Mouse (Mus musculus) C2C12 (cell line): ENCODE data around the gene Rbm6. TPM values are rescaled to one million over a fixed set of nuclear protein-coding genes. Genes with fewer than 3 reads are reported as not detected.

Source experiments
- H3K27me3 ChIP-seq: one replicate; pipeline ENCODE4 v1.6.1; 2011; ENCODE audit not compliant: control insufficient read depth, insufficient read depth, insufficient read length
- H3K36me3 ChIP-seq: one replicate; pipeline ENCODE4 v1.6.1; 2011; ENCODE audit not compliant: control insufficient read depth, insufficient read depth
- H3K4me3 ChIP-seq: one replicate; pipeline ENCODE4 v1.5.1; 2011; ENCODE audit warnings: mild to moderate bottlenecking, control low read depth; ENCODE audit not compliant: poor library complexity, insufficient read depth, severe bottlenecking
- H3K79me2 ChIP-seq: one replicate; pipeline ENCODE4 v1.6.1; 2011; ENCODE audit not compliant: control insufficient read depth, insufficient read depth
- H3K79me3 ChIP-seq: one replicate; pipeline ENCODE4 v1.6.1; 2011; ENCODE audit warnings: low read depth, control low read depth
- H3ac ChIP-seq: one replicate; pipeline ENCODE3; 2011; ENCODE audit warnings: low read depth; ENCODE audit not compliant: control insufficient read depth, insufficient read length
- CEBPB ChIP-seq: IDR thresholded peaks from one replicate; pipeline ENCODE4 v1.6.1; 2011; ENCODE audit warnings: low read depth, mild to moderate bottlenecking, control low read depth, moderate library complexity
- CTCF ChIP-seq: IDR thresholded peaks from one replicate; pipeline ENCODE4 v1.5.1; 2011; ENCODE audit not compliant: control insufficient read depth, insufficient read depth, insufficient read length
- FOSL1 ChIP-seq: IDR thresholded peaks from one replicate; pipeline ENCODE4 v1.8.0; 2011; ENCODE audit warnings: mild to moderate bottlenecking, low read length; ENCODE audit not compliant: poor library complexity, insufficient read depth, severe bottlenecking
- MAX ChIP-seq: IDR thresholded peaks from one replicate; pipeline ENCODE4 v1.6.1; 2011; ENCODE audit warnings: mild to moderate bottlenecking, control low read depth
- MYOD1 ChIP-seq: IDR thresholded peaks from one replicate; pipeline ENCODE4 v1.6.1; 2011; ENCODE audit warnings: low read depth; ENCODE audit not compliant: control insufficient read depth, insufficient read length
- MYOG ChIP-seq: IDR thresholded peaks from one replicate; pipeline ENCODE4 v1.6.1; 2011; ENCODE audit not compliant: control insufficient read depth, insufficient read length; ENCODE audit errors: extremely low read depth
- USF1 ChIP-seq: IDR thresholded peaks from one replicate; pipeline ENCODE4 v1.6.1; 2011; ENCODE audit warnings: low read depth, mild to moderate bottlenecking, control low read depth, moderate library complexity
- long read RNA-seq, 2 experiments: library from polyadenylated mRNA; unstranded; transcript quantifications; one replicate each; pipeline ENCODE4 v2.0.0; 2019 to 2020
- polyA plus RNA-seq: library from polyadenylated mRNA; unstranded; fragments of >200 nt; fragmentation: generic; extraction: Trizol; gene quantifications from one replicate; pipeline ENCODE4 v1.2.1, GENCODE M21; 2012; ENCODE audit warnings: missing spikeins

The Rbm6 gene
- 12.9 TPM for polyA plus RNA-seq
- long read RNA-seq, experiment 1, transcript Rbm6-207 (21 exons, 3,716 nt), result major isoform, 8 of 25 reads
- long read RNA-seq, experiment 1, partial matches to known transcripts, result 6 of 25 reads
- long read RNA-seq, experiment 1, other reads (novel, unspliced or antisense), result 9 of 25 reads
- long read RNA-seq, experiment 2, transcript Rbm6-207 (21 exons, 3,716 nt), result major isoform, 111 of 386 reads
- long read RNA-seq, experiment 2, transcript Rbm6-201 (21 exons, 3,999 nt), result minor isoform, 29 of 386 reads
- long read RNA-seq, experiment 2, transcript Rbm6-205 (6 exons, 3,527 nt), result minor isoform, 5 of 386 reads
- long read RNA-seq, experiment 2, partial matches to known transcripts, result 155 of 386 reads
- long read RNA-seq, experiment 2, other reads (novel, unspliced or antisense), result 82 of 386 reads

GRCm38 (mm10) chr9:107873137-107873536 is at the start of gene Rbm6:
Rbm6 (minus strand) TSS chr9:107873237.
- Histone ChIP-seq H3K36me3 (peaks cover 1% of the 10 kb centered on the region), H3ac (peak within 1 kb of the TSS; percentile 91), H3K4me3 (peak within 1 kb of the TSS; percentile 82), H3K79me3 (peaks cover 39% of the 10 kb centered on the region), H3K79me2 (peaks cover 43% of the 10 kb centered on the region), H3K27me3 (no peaks in the 10 kb centered on the region)
- TF ChIP-seq FOSL1 (no peak), MYOG (no peak), USF1 (no peak), MAX (no peak)

GRCm38 (mm10) chr9:107919441-107919840 is 46.4 kb upstream of the Rbm6 start:
- no peak overlapping the region for H3ac ChIP-seq
- H3K4me3 ChIP-seq, result no peak overlapping the region
- TF ChIP-seq MYOD1 (no peak), MYOG (no peak), CTCF (no peak), CEBPB (no peak), FOSL1 (no peak), MAX (no peak), USF1 (no peak)
- no peaks in the 10 kb centered on the region for H3K79me3 ChIP-seq
- no peaks in the 10 kb centered on the region for H3K79me2 ChIP-seq
- H3K36me3 ChIP-seq, result no peaks in the 10 kb centered on the region
- H3K27me3 ChIP-seq, result peaks cover 11% of the 10 kb centered on the region

GRCm38 (mm10) chr9:107918884-107919283 is 45.8 kb upstream of the Rbm6 start:
- H3K79me3 ChIP-seq, result no peaks in the 10 kb centered on the region
- H3K4me3 ChIP-seq, result no peak overlapping the region
- no peaks in the 10 kb centered on the region for H3K36me3 ChIP-seq
- H3K79me2 ChIP-seq, result no peaks in the 10 kb centered on the region
- peaks cover 11% of the 10 kb centered on the region for H3K27me3 ChIP-seq
- no peak overlapping the region for H3ac ChIP-seq
- TF ChIP-seq USF1 (no peak), CEBPB (no peak), FOSL1 (no peak), MYOG (no peak), CTCF (no peak), MYOD1 (no peak), MAX (no peak)

GRCm38 (mm10) chr9:107917895-107918608 is 45.0 kb upstream of the Rbm6 start:
- no peak for TF ChIP-seq CEBPB
- TF ChIP-seq MAX, result no peak
- no peak for TF ChIP-seq FOSL1
- TF ChIP-seq USF1, result no peak
- TF ChIP-seq CTCF, result no peak
- no peak for TF ChIP-seq MYOD1
- TF ChIP-seq MYOG, result no peak
- Histone ChIP-seq H3K79me2 (no peaks in the 10 kb centered on the region), H3K27me3 (peaks cover 11% of the 10 kb centered on the region), H3K79me3 (no peaks in the 10 kb centered on the region), H3ac (no peak overlapping the region), H3K36me3 (no peaks in the 10 kb centered on the region), H3K4me3 (no peak overlapping the region)

DNA sequence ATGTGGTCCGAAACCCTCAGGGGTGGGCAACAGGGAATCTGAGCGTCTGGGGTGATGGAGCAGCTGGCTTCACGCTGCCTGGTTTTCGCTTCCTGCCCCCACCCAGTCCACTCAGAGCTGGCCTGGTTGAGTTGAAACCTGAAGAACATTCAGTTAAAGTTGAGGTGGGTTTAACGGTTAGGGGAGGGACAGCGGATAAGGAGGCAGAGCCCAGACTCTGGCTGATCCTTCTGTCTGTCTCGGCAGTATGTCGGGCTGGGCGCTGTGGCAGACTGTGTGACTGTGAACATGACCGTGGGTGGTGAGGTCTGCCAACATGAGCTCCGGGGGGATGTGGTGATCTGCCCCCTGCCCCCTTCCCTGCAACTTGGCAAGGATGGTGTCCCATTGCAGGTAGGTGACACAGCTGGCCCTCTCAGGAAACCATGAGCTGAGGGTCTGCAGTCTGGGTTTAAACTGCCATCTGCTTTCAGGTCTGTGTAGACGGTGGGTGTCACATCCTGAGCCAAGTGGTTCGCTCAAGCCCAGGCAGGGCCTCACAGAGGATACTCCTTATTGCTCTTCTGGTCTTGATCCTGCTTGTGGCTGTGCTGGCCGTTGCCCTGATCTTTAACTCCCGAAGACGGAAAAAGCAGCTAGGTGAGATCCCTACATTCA is 41.9 kb upstream of the Rbm6 start:
- peaks cover 16% of the 10 kb centered on the region for H3K27me3 ChIP-seq
- no peak overlapping the region for H3K4me3 ChIP-seq
- TF ChIP-seq MYOG, result no peak
- no peak for TF ChIP-seq USF1
- no peaks in the 10 kb centered on the region for H3K79me3 ChIP-seq
- no peak overlapping the region for H3ac ChIP-seq
- no peaks in the 10 kb centered on the region for H3K36me3 ChIP-seq
- no peaks in the 10 kb centered on the region for H3K79me2 ChIP-seq
